Mouse (Mus musculus): Measurements from ENCODE around the gene Fbxl17. TPM values are rescaled to one million over a fixed set of nuclear protein-coding genes. Genes with fewer than 3 reads are reported as not detected.

Gene Fbxl17
- 25.8 TPM for total RNA-seq (2023)

DNA sequence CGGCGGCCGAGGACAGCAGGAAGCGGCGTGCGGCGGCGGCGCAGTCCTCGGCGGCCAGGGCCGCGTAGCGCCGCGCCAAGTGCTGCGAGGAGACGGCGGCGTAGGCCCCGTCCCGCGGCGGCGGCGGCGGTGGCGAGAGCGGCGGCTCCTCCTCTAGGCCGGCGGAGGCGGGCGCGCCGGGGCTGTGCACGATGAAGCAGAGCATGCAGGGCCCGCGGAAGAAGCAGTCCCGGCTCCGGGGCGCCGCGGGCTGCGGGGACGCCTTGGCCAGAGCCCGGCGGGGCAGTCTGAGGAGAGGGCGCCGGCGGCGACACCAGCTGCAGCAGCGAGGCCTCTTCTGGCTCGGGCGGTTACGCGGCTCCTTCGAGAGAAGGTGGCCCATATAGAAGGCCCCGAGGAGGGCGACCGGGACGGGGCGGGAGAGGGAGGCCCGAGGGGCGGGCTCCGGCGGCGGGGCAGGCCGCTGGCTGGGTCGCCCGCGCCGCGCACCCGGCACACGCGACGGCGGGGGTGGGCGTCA lies at the start of gene Fbxl17:
TSS of gene Fbxl17 (minus strand) at position 382 of the 520 bp plus-strand sequence.

Data from CD8-positive naive resting alpha-beta T cell, adult 57 days (primary cell).